Mouse (Mus musculus) lung, postnatal 0 days (tissue): ENCODE data around the gene Mettl17.

Experiments used
- CTCF ChIP-seq: IDR thresholded peaks from 2 replicates; pipeline ENCODE4 v1.5.1; 2016; ENCODE audit warnings: antibody characterized with exemption, mild to moderate bottlenecking
- EP300 ChIP-seq: IDR thresholded peaks from 2 replicates; pipeline ENCODE4 v1.6.1; 2016; ENCODE audit warnings: antibody characterized with exemption, mild to moderate bottlenecking, control low read depth

DNA sequence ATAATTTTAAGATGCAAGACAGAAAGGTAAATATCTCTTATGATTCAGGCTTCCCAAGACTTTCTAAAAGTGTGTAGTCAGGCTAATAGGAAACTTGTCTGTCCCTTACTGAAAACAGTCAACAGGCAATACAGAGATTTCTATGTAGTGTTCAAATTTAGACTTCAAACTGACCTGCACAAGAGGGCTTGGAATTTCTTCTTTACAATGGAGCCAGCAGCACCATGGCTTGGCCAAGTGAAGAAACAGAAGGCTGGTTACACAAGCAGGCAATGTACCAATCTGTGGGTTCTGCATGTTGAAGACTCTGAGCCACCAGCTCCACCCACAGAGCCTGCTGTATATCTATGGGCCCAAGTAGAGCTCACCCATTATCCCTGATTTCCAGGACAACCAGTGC, 31.2 kb upstream of the Mettl17 start, which contains the start of gene Ear6:
- TF ChIP-seq CTCF (no peak), EP300 (no peak)
